Mouse (Mus musculus): Measurements from ENCODE around the gene Taar5.
A peak's percentile ranks its signal among the peaks of the same experiment; 100 is the strongest.

Gene Taar5

DNA sequence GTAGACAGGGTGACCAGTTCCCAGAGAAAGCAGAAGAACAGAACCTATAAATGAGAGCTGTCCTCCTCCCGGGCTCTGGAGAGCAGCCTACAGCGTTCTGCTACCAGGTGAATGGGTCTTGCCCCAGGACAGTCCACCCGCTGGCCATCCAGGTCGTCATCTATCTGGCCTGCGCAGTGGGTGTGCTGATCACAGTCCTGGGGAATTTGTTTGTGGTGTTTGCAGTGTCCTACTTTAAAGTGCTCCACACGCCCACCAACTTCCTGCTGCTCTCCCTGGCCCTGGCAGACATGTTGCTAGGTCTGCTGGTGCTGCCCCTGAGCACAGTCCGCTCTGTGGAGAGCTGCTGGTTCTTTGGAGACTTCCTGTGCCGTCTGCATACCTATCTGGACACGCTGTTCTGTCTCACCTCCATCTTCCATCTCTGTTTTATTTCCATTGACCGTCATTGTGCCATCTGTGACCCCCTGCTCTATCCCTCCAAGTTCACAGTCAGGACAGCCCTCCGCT is at the start of gene Taar5:
Gene Taar5 (plus strand): TSS at position 51 of the 510 bp plus-strand sequence.
- no peak for DNase-seq (ENCODE audit: low spot score)

DNA sequence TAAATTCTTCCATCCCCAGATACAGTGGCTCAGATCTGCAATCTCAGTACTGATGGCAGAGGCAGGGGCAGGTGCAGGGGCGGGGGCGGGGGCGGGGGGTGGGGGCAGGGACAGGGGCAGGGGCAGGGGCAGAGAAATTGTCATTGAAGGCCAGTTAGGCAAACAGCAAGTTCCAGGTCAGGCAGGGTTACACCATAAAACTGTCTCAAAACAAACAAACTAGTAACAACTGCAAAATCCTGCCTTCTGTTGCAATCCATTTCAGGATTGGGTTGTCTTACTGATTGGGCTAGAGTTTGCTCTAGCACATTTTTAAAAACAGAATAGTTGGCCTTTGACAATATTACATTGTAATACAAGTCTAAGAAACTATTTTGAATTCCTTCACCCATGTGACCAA is 48.0 kb upstream of the Taar5 start:
- no peak for DNase-seq (ENCODE audit: low spot score)

GRCm38 (mm10) chr10:23923941-23924340 is 46.6 kb upstream of the Taar5 start:
- no peak for DNase-seq (ENCODE audit: low spot score)

DNA sequence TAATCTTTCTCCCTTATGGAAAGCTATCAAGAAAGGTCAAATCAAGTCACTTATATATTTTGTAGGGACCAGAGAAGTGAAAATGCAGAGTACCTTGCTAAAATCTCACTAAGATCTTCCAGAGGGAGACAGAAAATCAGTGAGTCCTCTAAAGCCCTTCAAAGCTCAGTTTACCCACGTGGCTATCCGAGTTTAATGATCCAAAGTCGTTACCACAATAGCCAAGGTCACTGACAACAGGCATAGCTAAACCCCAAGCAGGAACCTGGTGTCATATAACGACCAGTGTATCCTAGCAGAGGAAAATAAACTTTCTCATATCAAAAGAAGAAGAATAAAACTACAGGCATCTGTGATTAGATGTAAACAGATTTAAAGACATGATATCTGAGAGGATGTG is 32.9 kb upstream of the Taar5 start:
- no peak for DNase-seq (ENCODE audit: low spot score)

DNA sequence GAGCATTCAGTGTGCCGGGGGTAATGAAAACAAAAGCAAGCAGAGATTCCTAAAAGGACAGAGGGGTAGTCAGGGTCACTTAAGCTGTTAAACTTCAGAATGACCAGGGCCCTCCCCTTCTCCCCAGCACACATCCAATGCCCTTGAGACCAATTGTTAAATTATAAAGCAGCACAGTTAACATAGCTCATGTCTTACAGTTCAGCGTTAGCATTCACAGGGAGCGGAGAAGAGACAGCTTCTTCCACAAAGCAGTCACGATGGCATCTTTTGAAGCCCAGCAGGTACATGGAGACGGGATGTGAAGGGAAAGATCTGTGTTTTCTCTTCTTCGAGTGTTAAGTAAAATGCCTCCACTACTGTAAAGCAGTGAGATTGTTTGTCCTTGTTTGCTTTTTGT is 32.2 kb upstream of the Taar5 start, which contains the start of gene Taar2:
Gene Taar2 (plus strand): TSS at position 261 of the 400 bp plus-strand sequence.
- no peak for DNase-seq (ENCODE audit: low spot score)

- no peak for DNase-seq (ENCODE audit: low spot score)
These were observed 28.0 kb upstream of the Taar5 start for GRCm38 (mm10) chr10:23942465-23942864.

DNA sequence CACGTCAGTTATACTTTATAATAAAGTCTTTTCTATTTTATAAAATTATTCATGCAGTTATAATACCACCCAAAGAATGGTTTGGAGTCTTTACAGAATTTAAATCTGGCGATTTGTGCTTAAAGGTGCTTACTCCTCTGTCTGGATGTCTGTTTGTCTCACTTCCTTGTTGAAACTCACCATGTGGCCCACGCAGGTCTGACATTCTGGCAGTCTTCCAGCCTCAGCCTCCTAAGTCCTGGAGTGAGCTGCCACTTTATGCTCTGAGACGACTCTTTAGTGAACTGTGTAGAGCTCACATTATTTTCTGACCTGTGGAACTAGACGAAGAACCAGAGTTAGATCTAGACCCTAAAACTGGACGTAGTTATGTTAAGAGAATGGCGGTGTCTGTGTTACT is 22.5 kb upstream of the Taar5 start:
- DNase-seq (ENCODE audit: low spot score) = no peak

GRCm38 (mm10) chr10:23949508-23950005 is 20.9 kb upstream of the Taar5 start, which contains the start of gene Taar3:
Gene Taar3, plus strand, starts transcription at chr10:23949558.
- DNase-seq (ENCODE audit: low spot score) = no peak

- DNase-seq (ENCODE audit: low spot score) = no peak
These were observed 18.8 kb upstream of the Taar5 start for GRCm38 (mm10) chr10:23951714-23952113.

- no peak for DNase-seq (ENCODE audit: low spot score)
These were observed 11.4 kb upstream of the Taar5 start for GRCm38 (mm10) chr10:23959071-23959470.

GRCm38 (mm10) chr10:23960444-23960915 is 10.0 kb upstream of the Taar5 start, which contains the start of gene Taar4:
Gene Taar4, plus strand, starts transcription at chr10:23960494.
- no peak for DNase-seq (ENCODE audit: low spot score)

GRCm38 (mm10) chr10:23963444-23963843 is 7.1 kb upstream of the Taar5 start:
- no peak for DNase-seq (ENCODE audit: low spot score)

DNA sequence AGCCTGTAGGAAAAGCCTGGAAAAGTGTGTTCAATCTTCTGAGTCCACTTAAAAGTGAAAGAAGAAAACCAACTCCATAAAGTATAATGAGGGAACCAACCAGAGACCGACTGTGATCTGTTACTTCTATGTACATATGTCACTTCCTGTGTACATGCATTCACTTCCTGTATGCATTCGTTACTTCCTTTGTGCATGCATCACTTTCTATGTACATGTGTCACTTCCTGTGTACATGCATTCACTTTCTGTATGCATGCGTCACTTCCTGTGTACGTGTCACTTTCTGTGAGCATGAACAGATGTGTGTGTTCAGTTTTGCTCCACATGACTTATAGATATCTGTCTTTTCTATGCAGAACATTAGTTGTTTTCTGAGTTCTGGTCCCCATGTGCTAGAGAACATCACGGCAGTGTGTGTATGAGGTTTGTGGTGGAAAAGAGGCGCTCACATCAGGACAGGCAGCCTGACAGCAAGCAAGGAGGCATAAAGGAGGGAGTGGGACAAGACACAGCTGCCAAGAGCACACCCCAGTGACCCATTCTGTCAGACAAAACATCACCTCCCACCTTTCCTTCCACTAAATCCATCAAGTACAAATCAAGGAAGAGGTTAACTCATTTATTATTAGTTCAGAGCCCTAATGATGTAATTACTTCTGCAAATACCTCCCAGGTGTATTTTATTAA is 5.4 kb upstream of the Taar5 start:
- DNase-seq (ENCODE audit: low spot score) = no peak

DNA sequence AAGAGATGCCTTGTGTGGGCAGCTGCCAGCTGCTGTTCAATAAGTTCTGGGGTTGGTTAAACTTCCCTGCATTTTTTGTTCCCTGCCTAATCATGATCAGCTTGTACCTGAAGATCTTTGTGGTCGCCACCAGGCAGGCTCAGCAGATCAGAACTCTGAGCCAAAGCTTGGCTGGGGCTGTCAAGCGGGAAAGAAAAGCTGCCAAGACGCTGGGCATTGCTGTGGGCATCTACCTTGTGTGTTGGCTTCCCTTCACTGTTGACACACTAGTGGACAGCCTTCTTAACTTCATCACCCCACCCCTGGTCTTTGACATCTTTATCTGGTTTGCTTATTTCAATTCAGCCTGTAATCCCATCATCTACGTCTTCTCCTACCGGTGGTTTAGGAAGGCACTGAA is 750 bp downstream of the Taar5 start:
- no peak for DNase-seq (ENCODE audit: low spot score)

DNA sequence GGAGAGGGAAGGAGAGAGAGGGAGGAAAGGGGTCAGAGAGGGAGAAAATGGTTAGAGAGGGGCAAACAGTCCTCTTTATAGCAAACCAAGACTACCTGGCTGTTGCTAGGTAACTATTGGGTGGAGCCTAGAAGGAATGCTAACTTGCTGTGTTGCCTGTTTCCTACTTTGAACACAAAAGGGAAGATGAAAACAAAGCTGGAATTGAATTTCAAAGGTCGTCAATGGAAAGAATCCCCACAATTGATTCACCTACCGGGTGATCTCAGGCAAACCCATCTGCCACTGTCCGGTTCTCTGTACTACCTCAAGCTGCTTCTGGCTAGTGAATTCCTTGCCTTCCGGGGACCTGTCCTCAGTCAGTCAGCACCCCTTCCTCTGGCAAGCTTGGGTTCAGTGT is 7.5 kb downstream of the Taar5 start:
- no peak for DNase-seq (ENCODE audit: low spot score)

GRCm38 (mm10) chr10:23978901-23979705 is 8.6 kb downstream of the Taar5 start:
- DNase-seq (ENCODE audit: low spot score) = peak; percentile 64

DNA sequence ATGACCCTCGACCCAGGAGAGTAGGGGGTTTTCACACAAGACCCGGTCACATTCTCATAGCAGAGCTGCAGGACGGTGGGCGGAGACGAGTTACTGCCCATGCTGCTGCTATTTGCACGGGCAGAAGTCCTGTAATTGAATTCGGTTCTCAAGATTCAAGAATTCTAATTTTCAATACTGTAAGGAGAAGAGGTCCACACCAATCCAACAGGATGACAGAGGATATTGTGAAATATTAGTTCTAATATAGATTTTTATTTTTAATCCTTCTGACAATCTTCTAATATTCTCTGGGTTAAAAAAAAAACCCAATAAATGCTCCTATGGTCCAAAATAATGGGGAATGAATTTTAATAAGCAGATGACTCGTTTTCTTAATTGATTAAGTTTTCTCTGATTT is 15.0 kb downstream of the Taar5 start, which contains the start of gene Taar6:
Gene Taar6 (minus strand): TSS at position 101 of the 400 bp plus-strand sequence.
- no peak for DNase-seq (ENCODE audit: low spot score)

GRCm38 (mm10) chr10:23986419-23986818 is 15.9 kb downstream of the Taar5 start:
- no peak for DNase-seq (ENCODE audit: low spot score)

DNA sequence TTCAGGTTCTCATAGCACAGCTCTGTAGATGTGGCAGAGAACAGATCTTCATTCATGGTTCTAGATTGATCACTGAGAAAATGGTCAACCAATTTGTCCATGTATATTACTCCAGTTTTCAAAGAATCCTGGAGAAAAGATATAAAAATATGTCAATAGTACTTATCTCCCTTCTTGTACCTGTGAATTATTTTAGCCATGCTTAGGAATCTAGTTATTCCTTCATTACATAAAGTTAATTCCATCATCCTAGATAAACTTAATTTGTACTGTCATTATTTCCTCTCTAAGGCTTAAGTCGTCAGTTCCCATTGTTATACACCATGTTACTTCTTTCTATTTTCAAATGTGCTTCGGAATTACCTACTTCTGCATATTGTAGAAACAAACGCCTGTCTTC is 22.9 kb downstream of the Taar5 start, which contains the start of gene Taar7a:
Gene Taar7a (minus strand): TSS at position 101 of the 400 bp plus-strand sequence.
- no peak for DNase-seq (ENCODE audit: low spot score)

DNA sequence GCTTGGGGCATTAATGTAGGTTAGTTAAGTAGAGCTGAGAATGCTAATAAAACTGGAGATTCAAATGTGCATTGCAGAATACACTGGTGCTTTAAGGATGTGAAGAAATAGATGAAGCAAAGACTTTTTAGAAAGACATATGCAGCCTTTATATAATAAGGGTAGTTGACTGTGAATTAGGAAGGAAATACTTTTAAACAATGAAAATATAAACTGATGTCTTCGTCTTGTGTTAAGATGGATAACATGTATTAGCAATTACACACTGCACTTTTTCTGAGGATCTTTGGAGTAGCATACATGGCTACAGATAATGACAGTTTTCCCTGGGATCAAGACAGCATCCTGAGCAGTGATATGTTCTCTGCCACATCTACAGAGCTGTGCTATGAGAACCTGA is 29.1 kb downstream of the Taar5 start, which contains the start of gene Taar7b:
Gene Taar7b (plus strand): TSS at position 301 of the 400 bp plus-strand sequence.
- no peak for DNase-seq (ENCODE audit: low spot score)

DNA sequence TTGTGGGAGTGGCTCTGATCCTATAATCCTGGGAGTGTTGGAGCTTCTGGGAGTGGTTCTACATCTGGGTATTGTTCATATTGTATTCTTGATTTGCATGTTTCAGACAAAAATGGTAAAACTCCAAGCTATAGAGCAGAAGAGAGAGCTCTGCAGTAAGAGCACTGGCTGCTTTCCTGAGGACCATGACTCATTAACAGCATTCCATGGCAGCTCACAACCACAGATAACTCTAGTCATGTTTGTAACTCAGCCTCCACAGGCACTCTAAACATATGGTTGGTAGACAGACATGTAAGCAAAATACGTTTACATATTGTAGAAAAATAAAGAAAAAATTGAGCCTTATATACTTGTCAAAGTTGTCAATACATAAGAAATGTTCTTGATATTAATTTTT is 35.9 kb downstream of the Taar5 start:
- DNase-seq (ENCODE audit: low spot score) = no peak

- DNase-seq (ENCODE audit: low spot score) = no peak
These were observed 36.5 kb downstream of the Taar5 start for GRCm38 (mm10) chr10:24007034-24007433.
